Mouse (Mus musculus) bone marrow, adult 2 months (tissue): Measurements from ENCODE around the gene Bcl6b.

Experiments used
- CTCF ChIP-seq: fragments of 200-500 bp; IDR thresholded peaks from 2 replicates; pipeline ENCODE4 v1.5.1; 2011; ENCODE audit warnings: low read length, control low read depth; ENCODE audit not compliant: control insufficient read depth, insufficient read depth
- POLR2A ChIP-seq: fragments of 200-500 bp; IDR thresholded peaks from 2 replicates; pipeline ENCODE4 v1.6.1; 2011; ENCODE audit warnings: low read depth, mild to moderate bottlenecking, control low read depth, low read length, borderline replicate concordance; ENCODE audit not compliant: control insufficient read depth

DNA sequence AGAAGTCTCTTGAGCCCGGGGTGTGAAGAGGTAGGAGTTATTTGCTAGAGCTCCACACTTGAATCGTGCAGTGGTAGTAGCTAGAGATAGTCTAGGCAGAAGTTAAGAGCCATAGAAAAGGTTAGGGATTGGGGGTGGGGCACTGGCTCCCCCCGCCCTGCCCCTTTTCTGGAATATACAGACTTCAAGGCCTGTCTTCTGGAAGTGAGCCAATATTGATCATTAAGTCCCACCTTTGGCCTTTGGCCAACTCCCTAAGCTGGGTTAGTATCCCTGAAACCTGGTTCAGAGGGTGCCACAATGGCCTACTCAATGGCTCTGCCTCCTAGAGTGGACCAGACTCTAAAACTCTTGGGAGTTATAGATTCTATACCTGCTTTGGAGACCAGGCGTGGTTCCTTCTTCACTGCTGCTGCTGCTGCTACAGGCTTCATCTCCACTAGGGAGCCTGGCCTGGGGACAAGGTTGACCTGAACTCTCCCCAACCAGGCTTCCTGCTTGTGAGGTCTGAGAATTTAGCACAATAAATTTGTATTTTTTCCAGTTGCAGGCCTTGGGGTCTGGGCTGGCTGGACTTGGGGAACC lies 1.8 kb downstream of the Bcl6b start:
- TF ChIP-seq CTCF (no peak), POLR2A (no peak)
